ENCODE assay signal across 8 mouse cellular contexts in the genomic region with DNA sequence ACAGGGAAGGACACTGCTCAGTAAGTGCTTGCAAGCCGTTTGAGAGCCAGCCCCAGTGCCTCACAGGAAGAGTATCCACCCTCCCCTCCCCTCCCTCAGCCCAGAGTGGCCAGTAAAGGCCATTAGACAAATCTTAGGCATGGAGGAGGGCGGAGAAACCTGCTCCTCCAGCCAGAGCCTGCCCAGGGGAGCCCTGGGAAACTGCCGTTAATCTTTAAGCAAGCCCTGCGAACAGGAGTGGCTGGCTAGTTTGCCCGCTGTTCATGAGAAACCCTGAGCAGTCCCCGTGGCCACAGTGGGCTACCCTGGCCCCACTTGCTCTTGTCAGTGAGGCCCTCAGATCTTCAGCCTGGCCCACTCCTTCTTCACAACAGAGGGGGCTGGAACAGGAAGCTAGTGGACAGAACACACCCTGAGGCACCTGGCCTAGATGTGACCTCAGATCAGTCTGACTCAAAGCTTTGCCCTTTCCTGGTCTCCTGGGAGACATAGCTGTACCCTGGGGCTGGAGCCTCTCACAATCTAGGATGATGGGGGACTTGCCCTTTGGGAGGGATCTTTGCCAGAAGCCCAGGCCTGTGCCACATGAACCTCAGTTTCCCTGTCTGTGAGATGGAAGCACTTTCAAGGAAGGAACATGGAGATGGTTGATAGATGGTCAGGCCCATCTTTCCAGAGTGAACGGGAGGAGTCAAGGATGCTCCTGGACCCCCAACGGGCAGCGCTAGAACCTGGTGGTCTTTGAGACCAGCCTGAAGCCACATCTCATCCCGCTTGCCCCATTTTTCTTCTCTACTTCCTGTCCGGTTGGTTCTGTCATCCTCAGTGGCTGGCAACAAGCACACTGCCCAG. TPM values are rescaled to one million over a fixed set of nuclear protein-coding genes. Genes with fewer than 3 reads are reported as not detected.
A peak's percentile ranks its signal among the peaks of the same experiment; 100 is the strongest.
DNase-seq lines count a peak whose midpoint lies in the region; ATAC-seq and TF ChIP-seq lines count a peak whose summit lies in the region.

No protein-coding gene starts in this region.

- H3K27me3 ChIP-seq in forebrain, embryonic 15.5 days: no peaks in the 10 kb centered on the region
- H3K27me3 ChIP-seq in intestine, postnatal 0 days (replicated peaks; ENCODE audit: control insufficient read depth, insufficient read depth, low read length): no peaks in the 10 kb centered on the region
- peaks cover 17% of the 10 kb centered on the region for H3K27me3 ChIP-seq in liver, embryonic 16.5 days (ENCODE audit: control insufficient read depth, insufficient read depth, low read depth, low read length)

- no peak for DNase-seq in left cerebral cortex, adult 2 months (ENCODE audit: extremely low spot score in 1 of 2, low spot score in 2 of 2)
- no peak for DNase-seq in left cerebral cortex, postnatal 36 days (ENCODE audit: low spot score in 2 of 2)
- DNase-seq in cerebellum, adult 9-11 months: no peak
- DNase-seq in left cerebral cortex, adult 11 months (ENCODE audit: low spot score): no peak

- peak overlapping the region; percentile 94 for H3K27ac ChIP-seq in left cerebral cortex, adult 2 months
- H3K27ac ChIP-seq in forebrain, embryonic 15.5 days (replicated peaks): peak overlapping the region; percentile 94; the same call in 1 of the 2 replicates
- peak overlapping the region; percentile 100 for H3K27ac ChIP-seq in intestine, postnatal 0 days (ENCODE audit: low read depth, low read length)
- H3K27ac ChIP-seq in liver, embryonic 16.5 days (ENCODE audit: low read length): peak overlapping the region; percentile 48; the same call in 1 of the 2 replicates
- no peak overlapping the region for H3K27ac ChIP-seq in olfactory bulb, adult 2 months (ENCODE audit: insufficient read depth, low read depth, low read length)

- H3K4me3 ChIP-seq in left cerebral cortex, adult 2 months: peak overlapping the region; percentile 85
- peak overlapping the region; percentile 63 for H3K4me3 ChIP-seq in forebrain, embryonic 15.5 days
- H3K4me3 ChIP-seq in intestine, postnatal 0 days (ENCODE audit: low read depth, low read length): peak overlapping the region; percentile 85
- H3K4me3 ChIP-seq in liver, embryonic 16.5 days (ENCODE audit: low read depth, low read length): no peak overlapping the region; the same call in 1 of the 2 replicates
- peak overlapping the region; percentile 84 for H3K4me3 ChIP-seq in olfactory bulb, adult 2 months (ENCODE audit: insufficient read depth, low read depth, low read length)

- peaks cover 45% of the 10 kb centered on the region for H3K4me1 ChIP-seq in forebrain, embryonic 15.5 days
- peaks cover 20% of the 10 kb centered on the region for H3K4me1 ChIP-seq in intestine, postnatal 0 days (replicated peaks; ENCODE audit: control insufficient read depth, insufficient read depth, low read length)
- peaks cover 4% of the 10 kb centered on the region for H3K4me1 ChIP-seq in liver, embryonic 16.5 days (ENCODE audit: control insufficient read depth, low read depth, low read length)
- peaks cover 47% of the 10 kb centered on the region for H3K4me1 ChIP-seq in olfactory bulb, adult 2 months (ENCODE audit: control insufficient read depth, insufficient read depth, low read length)

- no peak for TF ChIP-seq POLR2A in olfactory bulb, adult 2 months (IDR thresholded peaks at IDR 0.05; ENCODE audit: insufficient read depth, low read depth, low read length)

- intact Hi-C loops in left cerebral cortex, adult 2 months (cut with DNase I): no loop called here
- intact Hi-C loops in left cerebral cortex, postnatal 36 days (cut with DNase I): loop anchor here (5.0 kb wide), 1 partner anchor 46 kb away; no protein-coding TSS in a partner anchor

- no peaks in the 10 kb centered on the region for H3K9me3 ChIP-seq in forebrain, embryonic 15.5 days
- no peaks in the 10 kb centered on the region for H3K9me3 ChIP-seq in intestine, postnatal 0 days (ENCODE audit: control insufficient read depth)
- H3K9me3 ChIP-seq in liver, embryonic 16.5 days (replicated peaks; ENCODE audit: control insufficient read depth, low read length): no peaks in the 10 kb centered on the region

- no peaks in the 10 kb centered on the region for H3K36me3 ChIP-seq in forebrain, embryonic 15.5 days
- peaks cover 2% of the 10 kb centered on the region; the same call in 1 of the 2 replicates for H3K36me3 ChIP-seq in intestine, postnatal 0 days (ENCODE audit: control insufficient read depth, insufficient read depth)
- H3K36me3 ChIP-seq in liver, embryonic 16.5 days (ENCODE audit: control insufficient read depth, insufficient read depth): no peaks in the 10 kb centered on the region

- no peak for ATAC-seq in forebrain, embryonic 15.5 days (replicated peaks)
- ATAC-seq in intestine, postnatal 0 days: peak; percentile 58
- peak; percentile 74 for ATAC-seq in liver, embryonic 16.5 days (ENCODE audit: low read depth)

- no peak for TF ChIP-seq CTCF in left cerebral cortex, adult 2 months (IDR thresholded peaks at IDR 0.05)
- TF ChIP-seq CTCF in intestine, postnatal 0 days (IDR thresholded peaks at IDR 0.05; ENCODE audit: low read depth): no peak
- no peak for TF ChIP-seq CTCF in olfactory bulb, adult 2 months (IDR thresholded peaks at IDR 0.05; ENCODE audit: insufficient read depth, low read depth, low read length)

- H3K9ac ChIP-seq in forebrain, embryonic 15.5 days (replicated peaks): peak overlapping the region; percentile 98
- peak overlapping the region; percentile 99 for H3K9ac ChIP-seq in intestine, postnatal 0 days (ENCODE audit: low read depth, low read length)
- H3K9ac ChIP-seq in liver, embryonic 16.5 days (ENCODE audit: low read depth, low read length): peak overlapping the region; percentile 62; the same call in 1 of the 2 replicates

- WGBS in forebrain, embryonic 15.5 days: 50% methylated on average over 11 of the region's 11 CpGs
- 34% methylated on average over 11 of the region's 11 CpGs for WGBS in intestine, postnatal 0 days
- 52% methylated on average over 11 of the region's 11 CpGs for WGBS in liver, embryonic 16.5 days (ENCODE audit: insufficient replicate concordance)
- WGBS in olfactory bulb, adult 2 months: 78% methylated on average over 11 of the region's 11 CpGs

- peak overlapping the region; percentile 91 for H3K4me2 ChIP-seq in forebrain, embryonic 15.5 days (replicated peaks)
- H3K4me2 ChIP-seq in intestine, postnatal 0 days (replicated peaks; ENCODE audit: low read depth): peak overlapping the region; percentile 86
- peak overlapping the region; percentile 64 for H3K4me2 ChIP-seq in liver, embryonic 16.5 days (ENCODE audit: low read depth, low read length)

RNA-seq across cellular contexts. Expression of gene Src, which starts 4.8 kb away (rescaled TPM):
- 100 to 1,000 TPM; 133 to 134 TPM for total RNA-seq in left cerebral cortex, adult 2 months (2021)
- total RNA-seq in left cerebral cortex, postnatal 36 days (2021): 100 to 1,000 TPM; 130 to 131 TPM
- polyA plus RNA-seq in forebrain, embryonic 15.5 days (2015; fragmentation: Nextera tagmentation; extraction: Ambion mirVana): 35.6 and 37.9 TPM in 2 replicates
- 23.9 and 25.1 TPM in 2 replicates for polyA plus RNA-seq in intestine, postnatal 0 days (2015; fragmentation: Nextera tagmentation; extraction: Ambion mirVana)
- polyA plus RNA-seq in liver, embryonic 16.5 days (2015; fragmentation: Nextera tagmentation; extraction: Ambion mirVana): 1.2 and 1.5 TPM in 2 replicates
- not detected in 2 replicates for polyA plus RNA-seq in olfactory bulb, adult 2 months (2012; ENCODE audit: insufficient read depth, insufficient read length, low replicate concordance, missing spikeins)

RNA-seq across cellular contexts. Expression of gene Manbal, which starts 55.7 kb away (rescaled TPM):
- 10 to 100 TPM; 57.3 to 58.1 TPM for total RNA-seq in left cerebral cortex, adult 2 months (2021)
- total RNA-seq in left cerebral cortex, postnatal 36 days (2021): 10 to 100 TPM; 65.5 to 67.4 TPM
- 105 TPM in 2 replicates for polyA plus RNA-seq in forebrain, embryonic 15.5 days (2015; fragmentation: Nextera tagmentation; extraction: Ambion mirVana)
- 60.9 and 66.5 TPM in 2 replicates for polyA plus RNA-seq in intestine, postnatal 0 days (2015; fragmentation: Nextera tagmentation; extraction: Ambion mirVana)
- 20.1 and 20.5 TPM in 2 replicates for polyA plus RNA-seq in liver, embryonic 16.5 days (2015; fragmentation: Nextera tagmentation; extraction: Ambion mirVana)
- polyA plus RNA-seq in olfactory bulb, adult 2 months (2012; ENCODE audit: insufficient read depth, insufficient read length, low replicate concordance, missing spikeins): not detected in 2 replicates

Comparison
In these comparisons a context has a peak if more than half of its experiments do, and no peak if none do; other contexts are left out.
1. RNA of gene Manbal, which starts 55.7 kb away (polyA plus RNA-seq): 105 TPM in forebrain, embryonic 15.5 days, 60.9 to 66.5 TPM in intestine, postnatal 0 days and 20.1 to 20.5 TPM in liver, embryonic 16.5 days; not detected in olfactory bulb, adult 2 months; every median in the first group is over 10 times any median in the second.
2. Peak in every context shown above with its lines, with median percentiles within 50 percentile points of each other: H3K4me2 ChIP-seq and H3K9ac ChIP-seq.